ENCODE assay signal across 22 mouse cellular contexts in the genomic region with DNA sequence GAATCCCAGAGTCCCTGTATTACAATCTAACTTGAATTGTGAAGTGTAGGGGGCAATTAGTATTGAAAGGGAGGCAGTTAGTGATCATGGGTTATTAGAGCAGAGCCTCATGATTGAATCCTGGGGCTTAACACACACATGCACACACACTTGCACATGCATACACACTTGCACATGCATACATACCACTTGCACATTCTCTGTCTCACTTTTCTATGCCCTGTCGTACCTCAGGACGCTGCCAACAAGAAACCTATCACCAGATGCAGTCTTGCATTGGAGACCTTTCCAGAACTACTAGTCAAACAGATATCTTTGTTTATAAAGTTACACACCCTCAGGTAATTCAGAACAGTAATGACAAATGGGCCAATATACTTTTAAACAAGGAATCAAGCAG.
"Had no signal": no experiment of that assay in that cellular context is flagged by ENCODE, and none has a peak within 500 bp of the region (broad histone marks: within the 10 kb centered on the region; RNA-seq: fewer than 3 reads in every experiment).

No protein-coding gene starts in this region.

- H3K9me3 ChIP-seq: hindbrain, embryonic 15.5 days; kidney, embryonic 15.5 days; limb, embryonic 15.5 days had no signal

- H3K4me3 ChIP-seq: heart, embryonic 12.5 days; hindbrain, embryonic 13.5 days; hindbrain, embryonic 15.5 days; kidney, embryonic 15.5 days; limb, embryonic 13.5 days; limb, embryonic 15.5 days had no signal

- H3K9ac ChIP-seq: heart, embryonic 12.5 days; hindbrain, embryonic 13.5 days; hindbrain, embryonic 15.5 days; kidney, embryonic 15.5 days; limb, embryonic 13.5 days; limb, embryonic 15.5 days; liver, embryonic 14.5 days had no signal

- H3K4me1 ChIP-seq: heart, embryonic 12.5 days; hindbrain, embryonic 13.5 days; hindbrain, embryonic 15.5 days; limb, embryonic 13.5 days; limb, embryonic 15.5 days had no signal

- DNase-seq: gastrocnemius, postnatal 14 days; gastrocnemius, postnatal 36 days; heart, adult 18-20 months; heart, postnatal 14 days; heart, postnatal 36 days; kidney, adult 11 months; kidney, adult 2 months; kidney, adult 9 months; kidney, postnatal 14 days; kidney, postnatal 36 days; layer of hippocampus, adult 9-11 months; layer of hippocampus, postnatal 36 days had no signal

- H3K4me2 ChIP-seq: heart, embryonic 12.5 days; hindbrain, embryonic 13.5 days; hindbrain, embryonic 15.5 days; kidney, embryonic 15.5 days; limb, embryonic 13.5 days; limb, embryonic 15.5 days had no signal

- H3K36me3 ChIP-seq: heart, embryonic 12.5 days; hindbrain, embryonic 13.5 days; hindbrain, embryonic 15.5 days; kidney, embryonic 15.5 days; limb, embryonic 13.5 days; limb, embryonic 15.5 days had no signal

- ATAC-seq: hindbrain, postnatal 0 days; intestine, embryonic 16.5 days had no signal

- H3K27ac ChIP-seq: hindbrain, embryonic 13.5 days; hindbrain, embryonic 15.5 days; hindbrain, postnatal 0 days; kidney, embryonic 15.5 days; kidney, postnatal 0 days; limb, embryonic 13.5 days; limb, embryonic 15.5 days; liver, embryonic 14.5 days had no signal

- H3K27me3 ChIP-seq: heart, embryonic 12.5 days; hindbrain, embryonic 13.5 days; hindbrain, embryonic 15.5 days; kidney, embryonic 15.5 days; limb, embryonic 13.5 days; limb, embryonic 15.5 days had no signal
